Mouse (Mus musculus) forebrain, embryonic 12.5 days (tissue): Measurements from ENCODE around the gene Cdc34b. TPM values are rescaled to one million over a fixed set of nuclear protein-coding genes. Genes with fewer than 3 reads are reported as not detected.

Experiments
- ATAC-seq: fragments of 200-750 bp; cut with Nextera tagmentation; 2 replicates; pipeline ENCODE4 v1.8.0; 2017; ENCODE audit warnings: moderate TSS enrichment; ENCODE audit not compliant: low FRiP score
- H3K27ac ChIP-seq: fragments of 300-500 bp; sonication (generic); 2 replicates; pipeline ENCODE4 v1.5.1; 2016; ENCODE audit warnings: mild to moderate bottlenecking
- H3K27me3 ChIP-seq: fragments of 300-500 bp; sonication (generic); 2 replicates; pipeline ENCODE4 v1.6.1; 2016; ENCODE audit warnings: mild to moderate bottlenecking
- H3K36me3 ChIP-seq: fragments of 300-500 bp; sonication (generic); replicated peaks from 2 replicates; pipeline ENCODE4 v1.6.1; 2016; ENCODE audit warnings: mild to moderate bottlenecking
- H3K4me1 ChIP-seq: fragments of 300-500 bp; sonication (generic); 2 replicates; pipeline ENCODE4 v1.6.1; 2016
- H3K4me2 ChIP-seq: fragments of 300-500 bp; sonication (generic); 2 replicates; pipeline ENCODE4 v1.6.1; 2016; ENCODE audit warnings: mild to moderate bottlenecking, moderate library complexity
- H3K4me3 ChIP-seq: fragments of 300-500 bp; sonication (generic); replicated peaks from 2 replicates; pipeline ENCODE4 v1.5.1; 2016; ENCODE audit warnings: mild to moderate bottlenecking
- H3K9ac ChIP-seq: fragments of 300-500 bp; sonication (generic); 2 replicates; pipeline ENCODE4 v1.6.1; 2016; ENCODE audit warnings: mild to moderate bottlenecking
- H3K9me3 ChIP-seq: fragments of 300-500 bp; sonication (generic); 2 replicates; pipeline ENCODE4 v1.6.1; 2016
- whole genome bisulfite sequencing: fragments of 180-500 bp; shearing (Covaris S2); methylation state at CpG from one replicate; pipeline ENCODE4 v1.1.7; 2016; 5-methylcytosine and 5-hydroxymethylcytosine counted together
- polyA plus RNA-seq: library from polyadenylated mRNA; unstranded; fragments of >200 nt; fragmentation: Nextera tagmentation; extraction: Ambion mirVana; gene quantifications from 2 replicates; pipeline ENCODE4 v1.2.1, GENCODE M21; 2016

Gene Cdc34b
- polyA plus RNA-seq, 1 experiment from 2014 or later = 0.27 TPM

GRCm38 (mm10) chr11:94759916-94760315 is 18.3 kb downstream of the Cdc34b start:
- H3K9ac ChIP-seq = no peak overlapping the region
- H3K36me3 ChIP-seq = no peaks in the 10 kb centered on the region
- H3K4me3 ChIP-seq = no peak overlapping the region
- no peak for ATAC-seq
- WGBS = 84% methylated on average over 6 of the region's 6 CpGs
- H3K9me3 ChIP-seq = no peaks in the 10 kb centered on the region
- no peak overlapping the region for H3K4me2 ChIP-seq
- no peaks in the 10 kb centered on the region for H3K4me1 ChIP-seq
- no peak overlapping the region for H3K27ac ChIP-seq
- no peaks in the 10 kb centered on the region for H3K27me3 ChIP-seq

GRCm38 (mm10) chr11:94760364-94760763 is 18.8 kb downstream of the Cdc34b start:
- Histone ChIP-seq H3K4me1 (no peaks in the 10 kb centered on the region), H3K27ac (no peak overlapping the region), H3K4me3 (no peak overlapping the region), H3K27me3 (no peaks in the 10 kb centered on the region), H3K36me3 (no peaks in the 10 kb centered on the region), H3K9ac (no peak overlapping the region), H3K4me2 (no peak overlapping the region), H3K9me3 (no peaks in the 10 kb centered on the region)
- no peak for ATAC-seq
- WGBS = 89% methylated on average over 3 of the region's 3 CpGs

DNA sequence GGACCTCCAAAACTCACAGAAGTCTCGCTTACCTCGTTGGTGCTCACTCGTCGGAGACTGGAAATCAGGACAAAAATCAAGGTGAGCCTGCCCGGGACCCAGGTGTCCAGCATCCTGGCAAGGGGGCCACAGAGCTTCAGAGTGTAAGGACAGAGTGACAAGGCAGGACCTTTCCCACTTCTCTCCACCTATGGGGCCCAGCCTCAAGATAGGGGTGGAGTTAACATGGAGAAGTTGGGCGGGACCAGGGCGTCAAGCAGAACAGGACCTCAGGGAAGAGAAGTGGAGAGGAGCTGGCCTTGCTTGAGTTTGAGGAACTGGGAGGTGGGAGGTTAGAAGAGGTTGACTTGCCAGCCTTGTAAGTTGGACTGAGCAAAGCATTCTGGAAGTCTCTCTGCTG is 19.2 kb downstream of the Cdc34b start:
- 74% methylated on average over 7 of the region's 7 CpGs for WGBS
- Histone ChIP-seq H3K9me3 (no peaks in the 10 kb centered on the region), H3K36me3 (no peaks in the 10 kb centered on the region), H3K4me1 (no peaks in the 10 kb centered on the region), H3K27me3 (no peaks in the 10 kb centered on the region), H3K27ac (no peak overlapping the region), H3K9ac (no peak overlapping the region), H3K4me3 (no peak overlapping the region), H3K4me2 (no peak overlapping the region)
- ATAC-seq = no peak

GRCm38 (mm10) chr11:94762281-94762680 is 20.7 kb downstream of the Cdc34b start:
- WGBS = 93% methylated on average over 1 of the region's 1 CpGs
- Histone ChIP-seq H3K4me1 (no peaks in the 10 kb centered on the region), H3K4me3 (no peak overlapping the region)

GRCm38 (mm10) chr11:94762775-94763174 is 21.2 kb downstream of the Cdc34b start:
- Histone ChIP-seq H3K36me3 (no peaks in the 10 kb centered on the region), H3K9ac (no peak overlapping the region), H3K27me3 (no peaks in the 10 kb centered on the region), H3K4me1 (no peaks in the 10 kb centered on the region), H3K4me2 (no peak overlapping the region), H3K4me3 (no peak overlapping the region), H3K9me3 (no peaks in the 10 kb centered on the region), H3K27ac (no peak overlapping the region)
- no peak for ATAC-seq
- 33% methylated on average over 6 of the region's 6 CpGs for WGBS

More at GRCm38 (mm10) chr11:94762281-94762680, 20.7 kb downstream of the Cdc34b start:
- H3K9ac ChIP-seq = no peak overlapping the region
- H3K4me2 ChIP-seq = no peak overlapping the region
- no peaks in the 10 kb centered on the region for H3K36me3 ChIP-seq
- ATAC-seq = no peak
- H3K27ac ChIP-seq = no peak overlapping the region
- no peaks in the 10 kb centered on the region for H3K27me3 ChIP-seq
- no peaks in the 10 kb centered on the region for H3K9me3 ChIP-seq

- Histone ChIP-seq H3K27me3 (no peaks in the 10 kb centered on the region), H3K9me3 (no peaks in the 10 kb centered on the region), H3K4me1 (no peaks in the 10 kb centered on the region), H3K36me3 (no peaks in the 10 kb centered on the region), H3K27ac (no peak overlapping the region), H3K4me2 (no peak overlapping the region), H3K9ac (no peak overlapping the region), H3K4me3 (no peak overlapping the region)
- no peak for ATAC-seq
- whole genome bisulfite sequencing = 93% methylated on average over 2 of the region's 2 CpGs
Observed at GRCm38 (mm10) chr11:94767241-94767640, 25.7 kb downstream of the Cdc34b start.

DNA sequence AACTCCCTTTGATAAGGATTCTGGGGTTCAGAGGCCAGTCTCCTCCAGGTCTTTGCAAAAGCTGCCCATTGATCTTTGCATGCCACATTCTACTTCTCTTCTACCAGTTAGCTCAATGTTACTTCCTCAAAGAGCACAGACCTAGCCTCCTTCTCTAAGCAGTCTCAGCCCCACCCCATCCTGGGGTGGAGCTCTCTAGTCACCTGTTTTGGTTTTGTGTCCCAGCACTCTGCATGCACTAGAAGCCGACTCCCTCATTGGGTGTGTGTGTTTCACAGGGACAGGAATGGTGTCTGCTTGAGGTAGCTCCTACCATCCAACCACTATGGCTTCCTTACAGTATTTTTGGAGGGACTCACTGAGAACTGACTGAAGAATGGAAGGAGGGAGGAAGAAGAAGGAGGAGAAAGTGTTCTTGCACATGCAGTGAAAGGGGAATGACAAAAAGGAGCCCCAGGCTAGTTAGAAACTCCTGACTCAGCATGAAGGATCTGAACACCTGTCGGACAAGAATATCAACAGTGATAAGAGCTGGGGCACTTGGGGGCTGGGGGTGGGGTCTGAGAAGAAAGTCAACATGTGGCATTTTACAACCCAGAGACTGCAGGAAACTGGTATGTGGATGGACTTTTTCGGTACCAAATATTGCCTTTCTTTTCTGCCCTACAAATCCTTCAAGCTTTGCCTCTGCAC is 30.9 kb downstream of the Cdc34b start:
- H3K4me2 ChIP-seq = no peak overlapping the region
- 77% methylated on average over 3 of the region's 3 CpGs for WGBS
- ATAC-seq = no peak
- H3K27me3 ChIP-seq = no peaks in the 10 kb centered on the region
- H3K4me1 ChIP-seq = no peaks in the 10 kb centered on the region
- H3K4me3 ChIP-seq = no peak overlapping the region
- H3K36me3 ChIP-seq = no peaks in the 10 kb centered on the region
- no peak overlapping the region for H3K9ac ChIP-seq
- no peak overlapping the region for H3K27ac ChIP-seq
- no peaks in the 10 kb centered on the region for H3K9me3 ChIP-seq

DNA sequence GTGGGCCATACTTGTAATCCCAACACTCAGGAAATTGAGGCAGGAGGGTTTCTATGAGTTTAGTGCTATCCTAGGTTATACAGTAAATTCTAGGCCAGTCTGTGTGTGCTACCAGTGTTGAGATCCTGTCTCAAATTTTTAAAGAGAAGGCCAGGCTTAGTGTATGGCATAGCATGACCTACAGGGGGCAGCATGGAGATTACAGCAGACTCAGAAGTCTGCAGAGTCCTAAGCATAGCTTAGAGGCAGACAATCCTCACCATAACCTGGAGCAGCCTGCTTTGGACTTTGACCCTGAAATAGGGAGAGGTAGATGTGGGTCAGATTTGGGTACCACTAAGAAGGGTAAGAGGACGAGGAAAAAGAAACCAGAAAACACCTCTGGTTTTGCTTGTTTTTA is 32.3 kb downstream of the Cdc34b start:
- H3K4me2 ChIP-seq = no peak overlapping the region
- no peaks in the 10 kb centered on the region for H3K4me1 ChIP-seq
- H3K4me3 ChIP-seq = no peak overlapping the region
- H3K27me3 ChIP-seq = no peaks in the 10 kb centered on the region
- ATAC-seq = no peak
- no peaks in the 10 kb centered on the region for H3K36me3 ChIP-seq
- WGBS = 78% methylated on average over 1 of the region's 1 CpGs
- H3K9me3 ChIP-seq = no peaks in the 10 kb centered on the region
- H3K27ac ChIP-seq = no peak overlapping the region
- H3K9ac ChIP-seq = no peak overlapping the region

DNA sequence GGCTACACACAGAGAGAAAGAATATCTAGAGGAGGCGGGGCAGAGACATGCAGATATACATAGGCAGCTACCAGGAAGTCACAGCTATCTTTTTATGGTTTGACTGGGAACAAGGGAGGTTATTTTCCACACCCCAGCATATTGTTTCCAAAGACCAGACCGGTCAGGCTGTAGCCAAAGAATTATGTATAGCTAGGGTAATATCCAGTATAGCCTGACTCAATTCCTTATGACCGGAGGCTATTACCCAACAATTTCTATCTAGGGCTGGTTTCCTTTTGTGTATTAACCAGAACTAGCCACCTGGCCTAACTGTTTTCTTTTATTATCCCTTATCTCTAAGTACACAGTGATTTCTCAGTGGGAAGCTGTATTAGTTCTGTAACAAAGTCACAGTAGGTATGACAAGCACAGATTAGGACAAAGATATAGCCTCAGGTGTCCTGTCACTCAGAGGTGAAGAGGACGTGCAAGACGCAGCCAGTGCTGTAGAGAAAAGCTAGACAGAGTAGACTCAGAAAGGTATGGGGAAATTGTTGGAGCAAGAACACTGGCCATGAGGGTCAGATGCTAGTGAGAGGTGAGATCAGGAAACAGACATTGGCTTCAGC is 33.4 kb downstream of the Cdc34b start:
- no peak overlapping the region for H3K27ac ChIP-seq
- no peaks in the 10 kb centered on the region for H3K4me1 ChIP-seq
- H3K4me2 ChIP-seq = no peak overlapping the region
- no peak overlapping the region for H3K4me3 ChIP-seq
- no peaks in the 10 kb centered on the region for H3K9me3 ChIP-seq
- no peak overlapping the region for H3K9ac ChIP-seq
- H3K27me3 ChIP-seq = no peaks in the 10 kb centered on the region
- no peaks in the 10 kb centered on the region for H3K36me3 ChIP-seq
- ATAC-seq = no peak
- whole genome bisulfite sequencing = 89% methylated on average over 5 of the region's 5 CpGs

DNA sequence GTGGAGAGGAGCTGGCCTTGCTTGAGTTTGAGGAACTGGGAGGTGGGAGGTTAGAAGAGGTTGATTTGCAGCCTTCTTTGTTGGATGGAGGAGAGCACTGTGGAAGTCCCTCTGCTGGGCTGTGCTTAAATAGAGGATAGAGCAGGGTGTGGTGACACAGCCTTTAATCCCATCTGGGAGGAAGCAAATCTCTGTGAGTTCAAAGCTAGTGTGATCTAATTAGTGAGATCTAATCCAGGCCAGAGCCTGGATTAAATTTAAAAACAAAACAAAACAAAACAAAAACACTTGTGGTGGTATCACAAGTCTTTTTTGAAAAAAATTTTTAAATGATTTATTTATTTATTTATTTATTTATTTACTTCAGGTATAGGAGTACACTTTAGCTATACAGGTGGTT is 41.0 kb downstream of the Cdc34b start, which contains the start of gene Tmem92:
TSS of gene Tmem92 (minus strand) at position 101 of the 400 bp plus-strand sequence.
- ATAC-seq = no peak
- H3K4me1 ChIP-seq = no peaks in the 10 kb centered on the region
- no peak within 1 kb of the TSS for H3K27ac ChIP-seq

GRCm38 (mm10) chr11:94785247-94785646 is 43.7 kb downstream of the Cdc34b start:
- Histone ChIP-seq H3K9me3 (no peaks in the 10 kb centered on the region), H3K36me3 (no peaks in the 10 kb centered on the region), H3K4me2 (no peak overlapping the region), H3K4me1 (no peaks in the 10 kb centered on the region), H3K27ac (no peak overlapping the region), H3K4me3 (no peak overlapping the region), H3K27me3 (no peaks in the 10 kb centered on the region), H3K9ac (no peak overlapping the region)
- 13% methylated on average over 2 of the region's 2 CpGs for WGBS
- ATAC-seq = no peak

More for the DNA sequence above, 41.0 kb downstream of the Cdc34b start, which contains the start of gene Tmem92:
- Histone ChIP-seq H3K27me3 (no peaks in the 10 kb centered on the region), H3K9ac (no peak within 1 kb of the TSS), H3K9me3 (no peaks in the 10 kb centered on the region), H3K4me2 (no peak within 1 kb of the TSS), H3K4me3 (no peak within 1 kb of the TSS), H3K36me3 (no peaks in the 10 kb centered on the region)

- no peak overlapping the region for H3K4me2 ChIP-seq
- no peaks in the 10 kb centered on the region for H3K9me3 ChIP-seq
- H3K27me3 ChIP-seq = no peaks in the 10 kb centered on the region
- no peak overlapping the region for H3K4me3 ChIP-seq
- no peaks in the 10 kb centered on the region for H3K36me3 ChIP-seq
- ATAC-seq = no peak
- no peak overlapping the region for H3K9ac ChIP-seq
- no peaks in the 10 kb centered on the region for H3K4me1 ChIP-seq
- no peak overlapping the region for H3K27ac ChIP-seq
Observed at GRCm38 (mm10) chr11:94791700-94792099, 50.1 kb downstream of the Cdc34b start.
